Mouse (Mus musculus) cerebellum, adult 11-12 months (tissue): Measurements from ENCODE around the gene Homer1.
A peak's percentile ranks its signal among the peaks of the same experiment; 100 is the strongest.

ENCODE experiments used
- DNase-seq: peaks from one replicate; pipeline ENCODE4 v3.0.0; 2022

Gene Homer1

DNA sequence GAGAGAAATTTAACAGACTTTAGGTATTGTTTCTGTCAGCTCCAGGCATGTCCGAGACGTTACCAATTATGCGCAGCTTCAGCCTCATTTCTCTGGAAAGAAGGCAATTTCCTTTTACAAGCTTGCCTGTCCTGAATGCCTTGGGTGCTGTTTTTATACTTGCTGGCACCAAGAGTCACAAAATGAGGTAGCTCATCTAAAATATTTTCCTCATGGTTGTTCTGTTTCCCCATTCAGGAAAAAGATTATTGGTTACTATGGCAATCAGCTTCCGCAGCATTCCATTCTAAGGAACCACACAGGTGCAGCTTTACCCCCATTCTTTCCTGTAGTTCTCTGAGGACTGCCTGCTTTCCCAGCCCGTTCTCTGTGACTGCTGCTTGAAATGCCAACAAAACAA lies at the start of gene Homer1:
TSS of gene Homer1 (plus strand) at position 320 of the 400 bp plus-strand sequence.
- DNase-seq = no peak

DNA sequence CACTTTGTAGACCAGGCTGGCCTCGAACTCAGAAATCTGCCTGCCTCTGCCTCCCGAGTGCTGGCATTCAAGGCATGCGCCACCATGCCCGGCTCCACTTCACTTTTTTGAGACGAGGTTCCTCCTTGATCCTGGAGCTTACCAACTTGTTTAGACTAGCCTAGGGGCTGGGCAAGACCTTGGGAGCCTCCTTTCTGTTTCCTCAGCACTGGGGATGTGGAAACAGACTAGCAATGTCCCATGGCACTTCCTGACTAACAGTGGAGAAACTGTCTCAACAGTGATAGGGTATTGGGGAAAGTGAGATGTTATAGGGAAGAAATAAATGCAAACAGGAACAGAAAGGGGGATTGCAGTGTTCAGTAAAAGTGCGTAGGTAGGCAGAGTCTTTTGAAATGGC lies 47.7 kb upstream of the Homer1 start:
- DNase-seq = no peak

DNA sequence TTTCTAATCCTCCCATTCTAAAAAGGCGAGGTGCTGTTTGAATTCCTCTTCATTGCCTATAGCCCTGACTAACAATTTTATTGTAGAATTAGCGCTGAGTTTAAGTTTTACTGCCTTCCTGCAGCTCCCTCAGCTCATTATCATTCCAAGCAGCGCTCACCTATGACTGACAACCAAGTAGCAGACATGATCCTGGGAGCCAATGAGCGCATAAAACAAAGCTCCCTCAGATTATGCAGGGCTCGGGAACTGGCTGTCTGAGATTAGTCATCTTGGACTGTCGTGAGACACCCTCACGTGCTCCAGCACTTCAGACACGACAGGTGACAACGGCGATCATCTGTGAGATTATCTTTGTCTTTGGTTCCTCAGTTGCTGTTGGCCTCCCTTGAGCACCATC lies 47.3 kb upstream of the Homer1 start:
- no peak for DNase-seq

DNA sequence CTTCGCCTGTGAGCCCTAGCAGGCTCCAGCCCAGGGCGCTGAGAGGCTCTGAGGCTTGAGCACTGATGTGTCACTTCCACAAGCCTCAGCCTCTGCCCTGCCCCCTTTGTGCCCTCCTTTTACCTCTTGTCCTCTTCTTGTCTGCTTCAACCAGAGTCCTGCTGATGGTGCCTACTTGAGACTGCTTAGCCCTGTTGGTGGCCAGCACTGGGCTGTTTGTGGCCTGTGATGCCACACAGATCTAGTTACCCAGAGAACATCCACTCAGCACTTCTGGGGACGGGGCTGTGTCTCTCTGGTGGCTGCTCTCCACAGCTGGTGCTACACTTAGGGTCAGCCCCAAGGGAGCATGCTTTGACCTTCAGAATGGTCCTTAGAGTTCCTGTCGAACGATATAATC lies 46.5 kb upstream of the Homer1 start:
- DNase-seq = no peak

DNA sequence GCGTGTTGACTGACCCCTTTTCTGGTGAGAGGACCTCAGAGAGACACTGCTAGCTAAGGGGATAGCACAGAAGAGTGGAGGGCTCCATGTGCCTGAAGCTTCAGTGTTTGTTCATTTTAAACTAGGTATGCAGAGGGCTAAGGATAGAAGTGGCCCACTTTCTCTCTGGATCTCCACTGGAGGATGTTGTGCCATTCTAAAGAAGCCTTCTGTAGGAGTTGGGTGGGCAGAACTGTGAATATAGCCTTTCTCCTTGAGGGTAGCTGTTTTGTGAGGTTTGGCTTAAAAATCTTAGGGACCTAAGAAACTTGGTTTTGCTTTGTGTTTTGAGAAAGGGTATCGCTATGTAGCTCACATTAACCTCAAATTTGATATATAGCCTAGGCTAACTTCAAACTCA lies 32.3 kb upstream of the Homer1 start:
- no peak for DNase-seq

DNA sequence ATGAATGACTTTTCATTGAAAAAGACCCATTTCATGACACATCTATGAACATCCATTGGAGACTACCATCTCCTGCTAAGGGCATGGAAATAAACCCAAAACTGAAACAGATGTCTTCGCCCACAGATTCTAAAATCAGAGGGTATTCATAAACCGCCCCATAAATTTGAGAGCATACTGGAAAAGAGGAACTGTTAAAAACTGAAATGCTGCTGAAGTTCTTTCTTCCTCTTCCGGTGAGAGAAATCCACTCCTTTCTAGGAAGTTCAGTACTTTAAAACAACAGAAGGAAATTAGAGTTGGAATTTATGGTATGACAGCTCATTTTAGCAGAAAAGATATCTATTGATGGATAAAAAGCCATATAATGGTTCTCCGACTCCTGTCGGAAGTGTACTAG lies 1.1 kb downstream of the Homer1 start:
- no peak for DNase-seq

DNA sequence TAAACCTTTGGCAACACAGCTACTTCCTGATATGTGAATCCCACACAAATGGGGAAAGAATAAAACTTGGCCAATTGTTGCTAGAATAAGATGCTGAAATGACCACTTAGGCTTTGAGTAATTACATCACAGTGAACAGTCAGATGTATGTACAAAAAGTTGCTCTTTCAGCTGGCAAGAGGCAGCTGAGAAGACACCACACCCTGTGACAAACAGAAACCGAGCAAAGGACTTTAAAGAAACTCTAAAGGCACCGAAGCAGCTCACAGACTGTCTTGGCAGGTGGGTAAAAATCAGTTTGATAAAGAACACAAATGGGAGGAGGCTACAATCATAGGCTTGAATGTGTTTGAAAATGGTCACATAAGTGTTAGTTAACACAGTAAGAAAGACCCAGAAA lies 1.6 kb downstream of the Homer1 start:
- DNase-seq = no peak

DNA sequence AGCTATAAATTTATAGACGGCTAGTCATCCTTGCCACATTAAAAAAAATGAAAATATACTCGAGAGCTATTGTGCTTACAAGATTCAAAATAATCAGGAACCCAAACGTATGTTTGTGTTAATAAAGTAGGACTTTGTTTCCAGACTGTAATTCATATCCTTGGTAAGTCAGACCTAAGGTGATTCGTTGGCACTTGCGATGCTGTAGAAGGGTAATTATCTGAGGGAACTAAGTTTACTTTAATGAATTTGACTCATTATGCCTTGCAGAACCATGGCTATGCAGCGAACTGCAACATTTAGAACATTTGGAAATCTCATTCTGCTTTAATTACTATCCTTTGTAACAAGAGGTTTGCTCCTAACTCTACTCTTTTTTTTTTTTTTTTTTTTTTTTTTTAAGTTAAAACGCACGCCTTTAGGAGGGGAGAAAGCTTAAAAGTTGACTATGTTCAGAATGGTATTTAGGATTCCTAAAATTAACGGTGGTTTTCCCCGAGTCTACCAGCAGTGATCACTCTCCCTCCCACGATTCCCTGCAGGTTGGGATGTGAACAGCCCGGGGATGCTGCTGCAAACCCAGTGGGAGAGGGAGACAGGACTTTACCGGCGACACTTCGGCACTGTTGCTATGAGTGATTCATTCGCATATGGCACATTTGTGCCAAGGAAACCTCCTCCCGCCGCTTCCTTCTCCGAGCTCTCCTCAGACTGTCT lies 3.6 kb downstream of the Homer1 start:
- no peak for DNase-seq

DNA sequence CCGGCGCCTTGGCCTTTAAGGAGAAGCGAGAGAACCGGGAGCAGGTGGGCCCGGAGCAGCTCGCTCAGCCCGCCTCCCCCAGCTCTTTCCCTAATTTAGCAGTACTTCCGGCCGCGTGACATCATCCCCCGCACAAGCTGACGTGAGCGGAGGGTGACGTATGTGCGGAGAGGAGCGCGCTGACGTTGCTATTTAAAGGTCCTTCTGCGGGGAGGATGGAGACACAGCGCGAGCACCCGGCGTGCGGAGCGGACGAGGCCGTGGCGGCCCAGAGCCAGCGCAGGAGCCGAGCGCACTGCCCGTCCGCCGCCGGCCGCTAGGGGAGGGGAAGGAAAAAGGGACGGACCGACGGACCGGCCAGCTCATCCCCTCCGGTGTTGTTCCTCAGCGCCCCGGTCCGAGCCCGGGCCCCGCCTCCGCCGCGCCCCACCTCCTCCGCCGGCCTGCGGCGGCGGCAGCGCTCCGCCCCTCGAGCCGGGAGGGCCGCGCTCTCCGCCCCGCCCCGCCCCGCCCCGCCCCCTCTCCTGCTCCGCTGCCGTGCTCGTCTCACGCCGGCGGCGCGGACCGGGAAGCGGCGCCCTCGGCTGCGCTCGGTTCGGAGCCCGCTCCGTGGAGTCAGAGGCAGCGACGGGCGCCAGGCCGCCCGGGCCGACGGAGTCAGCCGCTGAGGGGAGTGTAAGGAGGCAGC lies 4.3 kb downstream of the Homer1 start:
- peak; percentile 99 for DNase-seq

DNA sequence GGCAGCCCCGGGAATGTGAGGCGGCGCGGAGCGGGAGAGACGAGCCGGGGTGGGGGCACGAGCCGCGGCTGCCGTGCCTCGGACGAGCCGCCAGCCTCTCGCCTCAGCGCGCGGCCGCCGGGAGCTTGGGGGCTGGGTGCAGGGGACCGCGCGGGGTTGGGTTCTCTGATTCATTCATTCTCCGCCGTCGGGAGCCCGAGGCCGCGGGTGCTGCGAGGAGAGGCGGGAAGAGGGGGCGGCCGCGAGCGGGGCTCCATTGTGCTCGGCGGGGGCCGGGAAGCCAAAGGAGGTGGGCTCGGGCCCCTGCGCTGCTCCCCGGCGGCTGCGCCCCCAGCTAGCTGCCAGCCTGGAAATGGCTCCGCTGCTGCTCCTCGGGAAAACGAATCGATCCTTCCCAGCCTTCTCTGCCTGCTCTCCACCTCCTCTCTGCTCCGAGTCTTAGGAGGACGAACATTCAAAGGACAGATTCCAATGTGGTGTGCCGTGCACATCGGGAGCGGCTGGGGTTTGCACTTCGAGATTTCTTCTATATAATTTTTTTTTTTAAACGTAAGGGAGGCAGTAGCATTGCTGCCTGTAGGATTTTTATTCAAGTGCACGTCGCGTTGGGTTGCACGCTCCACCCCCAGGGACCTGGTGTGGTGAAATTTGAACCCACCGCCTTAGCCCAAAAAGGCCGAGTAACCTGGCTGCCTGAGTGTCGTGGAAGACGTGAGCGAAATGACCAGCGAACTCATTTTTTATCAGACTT lies 5.0 kb downstream of the Homer1 start:
- no peak for DNase-seq

DNA sequence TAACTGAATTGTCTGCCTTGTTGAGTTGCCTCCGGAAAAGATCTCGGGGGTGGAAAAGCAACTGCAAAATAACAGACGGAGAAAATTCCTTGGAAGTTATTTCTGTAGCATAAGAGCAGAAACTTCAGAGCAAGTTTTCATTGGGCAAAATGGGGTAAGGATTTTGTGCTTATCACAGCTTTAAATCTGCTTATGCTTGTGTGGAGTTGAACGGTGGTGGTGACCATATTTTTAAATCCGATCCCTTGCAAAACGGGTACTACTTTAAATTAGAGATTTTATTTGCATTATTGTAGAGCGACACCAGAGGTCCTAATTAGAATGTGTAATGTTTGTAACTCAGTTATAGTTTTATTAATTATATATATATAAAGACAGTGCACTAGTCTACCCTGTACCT lies 5.7 kb downstream of the Homer1 start:
- DNase-seq = no peak

DNA sequence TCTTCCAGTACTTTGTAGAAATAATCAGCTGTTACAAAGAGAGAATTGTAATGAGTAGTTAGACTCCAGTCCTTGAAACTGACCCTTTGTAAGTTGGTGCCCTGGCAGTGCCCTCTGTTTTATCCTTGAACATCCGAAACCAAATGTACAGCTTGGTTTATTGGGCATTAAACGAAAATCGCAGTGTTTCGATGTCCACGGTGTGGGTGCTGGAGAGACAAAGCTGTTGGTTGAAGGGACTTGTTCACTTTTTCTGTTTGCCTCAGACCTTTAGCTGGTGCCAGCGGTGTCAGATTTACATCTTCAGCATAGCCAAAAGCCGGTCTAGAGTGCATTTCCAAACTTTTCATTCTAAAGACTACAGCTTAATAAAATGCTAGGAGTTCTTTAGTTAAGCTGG lies 6.2 kb downstream of the Homer1 start:
- DNase-seq = no peak

DNA sequence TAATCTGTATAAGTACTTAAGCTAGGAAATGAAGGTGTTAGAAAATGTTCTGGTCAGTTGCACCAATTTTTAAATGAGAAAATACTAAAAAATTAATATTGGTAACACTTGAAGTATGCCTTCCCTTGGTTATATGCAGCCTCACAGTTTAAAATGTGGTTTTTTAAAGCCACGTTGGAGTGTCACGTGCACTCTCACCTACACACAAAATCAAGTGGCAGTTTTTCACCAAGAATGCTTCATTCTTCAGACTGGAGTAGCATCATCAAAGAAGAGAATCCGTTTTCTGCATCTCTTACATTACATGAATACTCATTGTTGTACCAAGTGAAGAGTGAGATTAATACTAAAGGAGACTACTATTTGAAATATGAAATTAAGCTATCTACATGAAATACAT lies 7.1 kb downstream of the Homer1 start:
- no peak for DNase-seq

DNA sequence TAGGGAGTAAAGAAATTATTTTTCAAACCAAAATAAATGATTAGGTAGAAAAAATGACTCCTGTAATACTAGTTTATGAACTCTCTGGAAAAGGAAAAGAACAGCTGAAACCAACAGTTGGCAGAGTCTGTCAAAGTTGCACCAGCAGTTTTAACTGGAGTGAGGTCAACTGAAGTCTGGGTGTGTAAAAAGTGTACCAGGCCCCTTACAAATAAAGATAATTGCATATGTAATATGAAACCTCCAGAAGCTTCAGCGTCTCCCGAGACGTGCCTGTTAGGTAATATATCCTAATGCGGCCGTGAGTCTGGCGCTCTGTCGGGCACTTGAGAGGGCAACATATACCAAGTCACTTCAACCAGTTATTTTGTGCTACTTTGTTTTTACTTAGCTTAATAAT lies 8.3 kb downstream of the Homer1 start:
- no peak for DNase-seq

DNA sequence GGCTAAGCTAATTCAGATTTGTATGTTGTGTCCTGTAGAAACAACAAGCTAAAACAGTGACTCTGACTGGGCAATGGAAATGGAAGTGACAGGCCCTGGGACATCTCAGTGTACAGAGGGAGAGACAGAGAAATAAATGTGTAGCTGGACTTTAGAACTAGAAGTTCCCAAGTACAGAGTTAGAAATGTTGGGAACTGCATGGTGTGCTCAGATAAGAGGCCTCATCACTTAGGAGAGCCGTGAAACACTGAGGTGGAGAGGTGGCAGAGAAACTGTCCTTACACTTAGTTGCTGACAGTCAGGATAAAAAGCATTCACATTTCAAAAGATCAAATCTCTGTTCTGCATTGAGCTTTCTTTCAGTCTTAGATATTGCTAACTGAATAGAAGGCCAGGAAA lies 9.9 kb downstream of the Homer1 start:
- DNase-seq = no peak

DNA sequence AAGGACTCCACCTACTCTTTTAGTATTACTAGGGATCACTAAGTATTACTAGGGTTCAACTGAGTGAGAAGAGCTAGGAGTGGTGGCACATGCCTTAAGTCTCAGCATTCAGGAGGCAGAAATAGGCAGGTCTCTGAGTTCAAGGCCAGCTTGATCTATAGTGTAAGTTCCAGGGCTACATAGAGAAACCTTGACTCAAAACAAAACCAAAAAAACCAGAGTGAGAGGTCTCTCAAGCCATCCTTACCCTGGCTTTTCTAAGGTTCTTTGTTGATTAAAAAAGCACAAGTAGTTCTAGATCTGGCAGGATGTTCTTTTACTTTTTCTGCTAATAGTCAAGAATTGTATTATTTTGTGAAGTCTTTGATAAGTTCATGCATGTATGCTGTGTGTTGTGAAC lies 13.1 kb downstream of the Homer1 start:
- DNase-seq = no peak

DNA sequence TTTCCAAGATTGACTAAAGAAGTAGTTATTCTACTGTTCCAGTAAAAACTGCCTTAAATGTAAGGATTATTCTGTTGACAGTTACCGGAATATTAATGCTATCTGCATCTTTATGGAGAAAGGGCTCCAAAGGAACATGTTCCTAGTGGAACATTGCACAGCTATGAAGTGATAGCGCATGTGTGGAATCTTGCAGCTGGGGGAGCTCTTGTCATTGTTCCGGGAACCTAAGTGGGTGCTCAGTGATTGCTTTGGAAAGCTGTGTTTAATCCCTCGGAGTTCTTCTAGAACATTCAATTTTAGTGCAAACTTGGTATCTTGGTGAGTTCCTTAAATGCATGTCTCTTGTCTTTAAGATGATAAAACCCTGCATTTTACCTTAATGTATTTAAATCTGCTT lies 14.9 kb downstream of the Homer1 start:
- no peak for DNase-seq

DNA sequence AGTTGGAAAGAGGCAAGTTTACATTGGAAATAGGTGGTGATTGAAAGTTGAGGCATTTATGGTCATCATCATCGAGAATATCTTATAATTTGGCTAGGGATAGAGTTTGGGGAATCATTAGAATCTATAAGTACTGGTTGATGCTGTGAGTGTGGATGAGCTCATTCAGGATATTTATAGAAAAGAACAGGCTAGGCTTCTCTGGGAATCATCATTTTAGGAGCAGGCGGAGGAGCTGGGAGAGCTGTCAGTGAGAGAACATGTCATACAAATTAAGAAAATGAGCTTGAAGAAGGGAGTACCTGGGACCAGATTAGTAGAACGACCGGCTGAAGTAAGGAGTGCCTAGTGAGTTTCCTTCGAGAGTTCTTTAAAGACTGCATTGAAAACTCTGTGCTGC lies 20.7 kb downstream of the Homer1 start:
- DNase-seq = no peak

DNA sequence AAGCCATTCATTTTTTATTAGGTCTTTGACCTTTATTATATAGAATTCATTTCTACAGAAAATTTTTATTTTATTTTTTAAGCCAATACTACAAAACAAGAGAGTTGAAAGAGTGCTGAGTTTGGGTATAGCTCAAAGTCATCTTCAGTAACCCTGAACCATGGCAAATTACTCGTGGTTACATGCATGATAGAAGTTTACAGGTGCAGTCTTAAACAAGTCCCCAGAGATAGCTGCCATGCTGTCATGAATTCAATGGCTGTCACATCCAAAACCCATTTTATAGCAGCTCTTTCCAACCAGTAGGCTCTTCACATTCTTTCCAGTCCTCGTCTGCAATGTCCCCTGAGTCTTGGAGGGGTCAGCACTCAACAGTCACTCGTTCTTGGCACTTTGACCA lies 26.9 kb downstream of the Homer1 start:
- DNase-seq = no peak

DNA sequence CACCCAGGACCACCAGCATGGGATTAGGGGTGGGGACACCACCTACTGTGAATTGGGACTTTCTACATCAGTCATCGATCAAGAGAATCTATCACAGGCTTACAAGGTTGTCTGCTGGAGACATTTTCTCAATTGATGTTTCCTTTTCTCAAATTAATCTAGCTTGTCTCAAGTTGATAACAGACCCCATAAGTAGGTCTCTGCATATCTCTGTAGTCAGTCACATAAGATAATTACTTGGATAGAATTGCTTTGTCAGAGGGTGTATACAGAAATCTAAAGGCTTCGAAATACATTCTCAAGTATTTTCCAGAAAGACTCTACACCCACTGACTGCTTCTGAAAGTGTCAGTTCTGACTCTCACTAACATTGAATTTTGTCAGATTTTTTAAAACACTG lies 32.3 kb downstream of the Homer1 start:
- DNase-seq = no peak

DNA sequence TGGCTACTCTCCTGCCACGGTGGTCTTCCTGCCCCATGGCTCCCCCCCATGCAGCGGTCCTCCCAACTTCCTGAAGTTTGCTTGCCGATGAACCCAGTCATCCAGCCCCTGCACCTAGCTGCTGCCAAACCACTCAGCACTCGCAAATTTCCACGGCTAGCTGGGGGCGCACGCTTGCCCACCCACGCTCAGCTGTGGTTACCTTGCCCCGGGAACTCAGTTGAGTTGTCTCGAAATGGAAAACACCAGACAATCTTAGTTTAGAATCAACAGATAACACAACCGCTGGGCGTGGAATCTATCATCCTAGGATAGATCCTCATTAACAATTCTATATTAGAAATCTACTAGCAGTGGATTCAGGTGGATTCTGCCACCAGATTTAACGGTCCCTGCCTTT lies 33.1 kb downstream of the Homer1 start:
- DNase-seq = no peak

DNA sequence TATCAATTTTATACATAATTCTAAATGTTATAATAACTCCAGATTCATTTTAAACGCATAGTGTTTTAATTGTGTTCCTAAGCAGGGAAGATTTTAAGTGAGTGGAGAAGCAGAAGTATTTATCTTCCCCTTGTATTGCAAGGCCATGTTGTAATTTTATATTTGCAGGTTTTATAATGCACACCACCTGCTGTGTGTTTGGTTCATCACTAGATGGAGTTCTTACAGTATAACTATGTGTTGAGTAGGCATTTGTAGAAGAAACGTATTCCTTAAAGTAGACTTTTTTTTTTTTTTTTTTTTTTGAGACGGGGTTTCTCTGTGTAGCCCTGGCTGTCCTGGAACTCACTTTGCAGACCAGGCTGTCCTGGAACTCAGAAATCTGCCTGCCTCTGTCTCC lies 35.9 kb downstream of the Homer1 start:
- no peak for DNase-seq

DNA sequence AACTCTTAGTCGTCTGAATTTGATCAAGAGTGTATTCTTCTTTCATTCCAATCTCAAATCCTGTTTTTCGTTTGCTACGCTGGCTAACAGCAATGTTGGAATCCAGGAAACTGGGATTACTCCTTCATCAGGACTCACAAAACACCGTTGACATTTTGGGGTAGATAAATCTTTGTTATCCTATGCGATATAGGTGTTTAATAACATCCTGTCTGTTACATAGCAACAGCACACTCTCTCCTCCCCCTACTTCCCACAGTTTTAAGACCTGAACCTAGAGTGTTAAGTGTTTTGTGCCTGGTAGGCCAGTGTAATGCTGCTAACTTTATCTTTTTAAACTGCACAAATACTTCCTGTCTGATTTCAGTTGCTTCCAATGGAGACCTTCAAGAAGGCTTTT lies 39.0 kb downstream of the Homer1 start:
- DNase-seq = no peak

DNA sequence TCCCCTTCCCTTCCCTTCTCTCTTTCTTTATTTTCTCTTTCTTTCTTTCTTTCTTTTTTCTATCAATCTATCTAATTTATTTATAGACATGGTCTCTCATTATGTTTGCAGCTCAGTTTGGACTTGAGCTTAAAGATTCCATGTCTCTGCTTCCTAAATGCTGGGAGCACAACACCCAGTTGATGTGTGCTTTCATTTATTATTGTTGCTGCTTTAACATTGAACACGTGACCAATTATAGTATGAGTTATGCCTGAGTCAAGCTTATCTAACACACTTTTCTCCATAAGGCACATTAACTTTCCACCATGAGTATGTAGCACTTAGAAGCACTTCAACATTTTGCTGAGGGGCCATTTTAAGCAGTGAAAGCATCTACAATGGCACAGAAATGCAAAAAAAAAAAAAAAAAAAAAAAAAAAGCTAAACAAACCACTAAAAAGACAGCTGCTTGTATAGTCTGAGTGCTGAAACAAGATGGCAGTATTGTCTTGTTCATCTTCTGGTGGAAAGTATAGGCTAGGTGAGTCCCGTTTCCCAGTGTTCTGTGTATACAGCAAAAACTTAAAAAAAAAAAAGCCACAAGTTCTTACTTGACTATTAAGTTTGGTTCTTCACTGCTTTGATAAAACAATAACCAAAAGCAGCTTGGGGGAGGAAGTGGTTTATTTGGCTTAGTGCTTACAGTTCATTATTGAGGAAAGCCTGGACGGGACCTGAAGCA lies 41.3 kb downstream of the Homer1 start:
- DNase-seq = no peak
